13 mouse cellular contexts compared by ENCODE assay signal in genomic region chr2:52039083-52039801, GRCm38 (mm10). TPM values are rescaled to one million over a fixed set of nuclear protein-coding genes. Genes with fewer than 3 reads are reported as not detected.
DNase-seq lines count a peak whose midpoint lies in the region; ATAC-seq and TF ChIP-seq lines count a peak whose summit lies in the region.
"Had no signal": no experiment of that assay in that cellular context is flagged by ENCODE, and none has a peak within 500 bp of the region (broad histone marks: within the 10 kb centered on the region; RNA-seq: fewer than 3 reads in every experiment).

No protein-coding gene starts in this region.

- no peak for TF ChIP-seq RAD21 in CH12.LX (IDR thresholded peaks at IDR 0.05; ENCODE audit: low read depth, low read length)

- no peaks in the 10 kb centered on the region for H3K9me3 ChIP-seq in CH12.LX (replicated peaks; ENCODE audit: low read length)
- H3K9me3 ChIP-seq in midbrain, embryonic 11.5 days (ENCODE audit: control insufficient read depth, low read length): no peaks in the 10 kb centered on the region

- in situ Hi-C loops in CH12.LX (cut with MboI; ENCODE audit: low pct_ligation_motif_present, low pct_unique_long_range_greater_than_20kb, low sequenced_read_pairs): no loop called here

- H3K79me2 ChIP-seq in CH12.LX (replicated peaks; ENCODE audit: control insufficient read depth, extremely low read depth, insufficient read depth, poor library complexity, severe bottlenecking): no peaks in the 10 kb centered on the region

- dilution Hi-C loops in CH12.LX (cut with MboI; ENCODE audit: extremely low pct_ligation_motif_present, extremely low pct_unique_long_range_greater_than_20kb, low sequenced_read_pairs): no loop called here

- H3K27me3 ChIP-seq in CH12.LX (replicated peaks): no peaks in the 10 kb centered on the region
- H3K27me3 ChIP-seq in midbrain, embryonic 11.5 days (ENCODE audit: control insufficient read depth, insufficient read depth, low read length): no peaks in the 10 kb centered on the region

- no peak for DNase-seq in CH12.LX (ENCODE audit: extremely low read depth)
- peak; percentile 73 for DNase-seq in embryo, embryonic 11 days
- DNase-seq in midbrain, embryonic 11.5 days (ENCODE audit: low spot score, missing footprints): peak; percentile 92
- no peak for DNase-seq in spleen, adult 12 weeks (ENCODE audit: low spot score)
- no peak for DNase-seq in thymus, postnatal 25 days
- DNase-seq in cerebellum, postnatal 10 days: no peak
- DNase-seq in thymus, postnatal 0 days (ENCODE audit: low spot score): no peak
- DNase-seq: adrenal gland, postnatal 10 days; heart, postnatal 10 days; layer of hippocampus, adult 9-11 months had no signal

- H3K36me3 ChIP-seq in CH12.LX (replicated peaks in 1 of 2; ENCODE audit: control insufficient read depth in 1 of 2, insufficient read depth in 1 of 2, low read length in 1 of 2): no peaks in the 10 kb centered on the region
- H3K36me3 ChIP-seq in midbrain, embryonic 11.5 days (ENCODE audit: control insufficient read depth, insufficient read depth, low read length): no peaks in the 10 kb centered on the region

- ATAC-seq in granulocyte monocyte progenitor cell, adult 5-6 weeks (replicated peaks; ENCODE audit: poor library complexity, severe bottlenecking): peak; percentile 30; the same call in 1 of the 2 replicates
- ATAC-seq in midbrain, embryonic 11.5 days (ENCODE audit: low FRiP score): no peak

- no peak overlapping the region for H3K27ac ChIP-seq in CH12.LX (ENCODE audit: insufficient read depth, low read depth)
- no peak overlapping the region for H3K27ac ChIP-seq in midbrain, embryonic 11.5 days (ENCODE audit: low read depth, low read length)

- H3K4me1 ChIP-seq in CH12.LX (ENCODE audit: control insufficient read depth in 1 of 2, insufficient read depth in 2 of 2): peaks cover 0 to 8% of the 10 kb centered on the region in 2 experiments; a peak in 1 of 4 replicates
- no peaks in the 10 kb centered on the region; the same call in 1 of the 2 replicates for H3K4me1 ChIP-seq in midbrain, embryonic 11.5 days (ENCODE audit: control insufficient read depth, insufficient read depth, low read length)

- peak overlapping the region; percentile 73; the same call in 1 of the 2 replicates for H3K4me2 ChIP-seq in CH12.LX (ENCODE audit: insufficient read depth, low read depth, poor library complexity, severe bottlenecking)
- H3K4me2 ChIP-seq in midbrain, embryonic 11.5 days: peak overlapping the region; percentile 62

- no peak overlapping the region for H3K4me3 ChIP-seq in CH12.LX (replicated peaks in 1 of 3; ENCODE audit: low read depth in 2 of 3, low read length in 2 of 3, poor library complexity in 1 of 3)
- H3K4me3 ChIP-seq in midbrain, embryonic 11.5 days (ENCODE audit: low read depth, low read length): peak overlapping the region; percentile 6; the same call in 1 of the 2 replicates
- H3K4me3 ChIP-seq: erythroblast, embryonic 14.5 days had no signal

- 41% methylated on average over 8 of the region's 8 CpGs for WGBS in midbrain, embryonic 11.5 days

- TF ChIP-seq CTCF in CH12.LX (conservative IDR thresholded peaks at IDR 0.05 in 1 of 2, IDR thresholded peaks at IDR 0.05 in 1 of 2; ENCODE audit: low read depth in 2 of 2, low read length in 2 of 2): no peak

- TF ChIP-seq EP300 in CH12.LX (IDR thresholded peaks at IDR 0.05; ENCODE audit: low read length): no peak

- TF ChIP-seq POLR2A in CH12.LX (IDR thresholded peaks at IDR 0.05; ENCODE audit: low read depth, low read length): no peak

- H3K9ac ChIP-seq in CH12.LX (ENCODE audit: insufficient read depth, low read depth): no peak overlapping the region
- no peak overlapping the region for H3K9ac ChIP-seq in midbrain, embryonic 11.5 days (ENCODE audit: low read length)
- H3K9ac ChIP-seq: lung, embryonic 14.5 days had no signal

TF ChIP-seq in CH12.LX, 34 proteins besides CTCF, POLR2A, EP300 and RAD21:
- no peak for TF ChIP-seq IRF4 (IDR thresholded peaks at IDR 0.05; ENCODE audit: low read depth, low read length)
- no peak for TF ChIP-seq USF1 (IDR thresholded peaks at IDR 0.05; ENCODE audit: low read depth, low read length)
- TF ChIP-seq ZNF384 (IDR thresholded peaks at IDR 0.05; ENCODE audit: low read depth, low read length): no peak
- no peak for TF ChIP-seq ZC3H11A (IDR thresholded peaks at IDR 0.05; ENCODE audit: low read depth, low read length)
- TF ChIP-seq CHD1 (IDR thresholded peaks at IDR 0.05; ENCODE audit: low read depth, low read length): no peak
- no peak for TF ChIP-seq ETS1 (conservative IDR thresholded peaks at IDR 0.05; ENCODE audit: low read depth, low read length)
- no peak for TF ChIP-seq POLR2AphosphoS2 (IDR thresholded peaks at IDR 0.05; ENCODE audit: low read depth, low read length)
- 0 out of 2 replicates have a peak, but pooled peaks have one; percentile 6 for TF ChIP-seq BHLHE40 (IDR thresholded peaks at IDR 0.05; ENCODE audit: low read depth, low read length)

RNA-seq across cellular contexts. Expression of gene Tnfaip6, which starts 1.4 kb away (rescaled TPM):
- total RNA-seq in CH12.LX (2012; rRNA removed): 0.38 and 0.59 TPM in 2 replicates
- 0.22 and 0.34 TPM in 2 replicates for total RNA-seq in CH12.LX (2014; rRNA removed)
- polyA plus RNA-seq in CH12.LX (2012; ENCODE audit: insufficient read length, low read depth): 0.13 and 0.19 TPM in 2 replicates
- 0.92 TPM in 1 of 2 replicates, not detected in the other for total RNA-seq in granulocyte monocyte progenitor cell, adult 5-6 weeks (2014; fragmentation: Nextera tagmentation)
- total RNA-seq in granulocyte monocyte progenitor cell, adult 5-6 weeks (2017): 0.31 and 0.65 TPM in 2 replicates
- polyA plus RNA-seq in midbrain, embryonic 11.5 days (2014; fragmentation: Nextera tagmentation; extraction: Ambion mirVana): 17.0 and 22.8 TPM in 2 replicates
- polyA plus RNA-seq in thymus, postnatal 0 days (2015; fragmentation: Nextera tagmentation; extraction: Ambion mirVana): 2.7 and 2.9 TPM in 2 replicates
- polyA plus RNA-seq: erythroblast, embryonic 14.5 days had no signal

RNA-seq across cellular contexts. Expression of gene Rif1, which starts 33.4 kb away (rescaled TPM):
- total RNA-seq in CH12.LX (2012; rRNA removed): 31.7 and 40.2 TPM in 2 replicates
- 57.7 and 66.2 TPM in 2 replicates for total RNA-seq in CH12.LX (2014; rRNA removed)
- polyA plus RNA-seq in CH12.LX (2012; ENCODE audit: insufficient read length, low read depth): 31.9 and 33.8 TPM in 2 replicates
- 82.1 and 90.8 TPM in 2 replicates for total RNA-seq in granulocyte monocyte progenitor cell, adult 5-6 weeks (2014; fragmentation: Nextera tagmentation)
- total RNA-seq in granulocyte monocyte progenitor cell, adult 5-6 weeks (2017): 94.3 and 103 TPM in 2 replicates
- polyA plus RNA-seq in midbrain, embryonic 11.5 days (2014; fragmentation: Nextera tagmentation; extraction: Ambion mirVana): 51.2 and 51.4 TPM in 2 replicates
- 32.5 and 38.2 TPM in 2 replicates for polyA plus RNA-seq in thymus, postnatal 0 days (2015; fragmentation: Nextera tagmentation; extraction: Ambion mirVana)

Comparison
In these comparisons a context has a peak if more than half of its experiments do, and no peak if none do; other contexts are left out.
1. DNase-seq: peak in embryo, embryonic 11 days (single experiment) and midbrain, embryonic 11.5 days (single experiment); none in CH12.LX (single experiment), spleen, adult 12 weeks (single experiment), thymus, postnatal 25 days (single experiment), cerebellum, postnatal 10 days (0 of 2) and thymus, postnatal 0 days (single experiment).